Mouse (Mus musculus) urinary bladder, adult 2 months (tissue): ENCODE results near the gene Capn8. TPM values are rescaled to one million over a fixed set of nuclear protein-coding genes. Genes with fewer than 3 reads are reported as not detected.

Experiments
- DNase-seq: peaks from one replicate; pipeline ENCODE4 v3.0.0; 2022; ENCODE audit warnings: low spot score
- polyA plus RNA-seq: library from polyadenylated mRNA; depleted of rRNA; stranded (reverse); fragments of >200 nt; gene quantifications from 2 replicates; pipeline ENCODE4 v1.2.3, GENCODE M21; 2012; rRNA removed

Gene Capn8
- polyA plus RNA-seq, 1 experiment: 0.07 TPM

DNA sequence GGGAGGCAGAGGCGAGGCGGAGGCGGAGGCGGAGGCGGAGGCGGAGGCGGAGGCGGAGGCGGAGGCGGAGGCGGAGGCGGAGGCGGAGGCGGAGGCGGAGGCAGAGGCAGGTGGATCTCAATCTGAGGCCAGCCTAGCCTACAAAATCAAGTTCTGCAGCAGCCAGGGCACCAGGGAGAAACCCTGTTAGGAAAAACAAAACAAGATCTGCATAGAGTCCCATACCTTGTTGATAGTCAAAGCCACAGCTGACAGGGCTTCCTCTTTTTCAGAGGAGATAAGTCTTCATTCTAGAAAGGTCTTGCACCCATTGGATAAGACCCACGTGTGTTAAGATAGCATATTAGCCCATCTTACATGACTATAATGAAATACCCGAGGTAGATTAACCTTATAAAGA is 113.3 kb downstream of the Capn8 start:
- no peak for DNase-seq

DNA sequence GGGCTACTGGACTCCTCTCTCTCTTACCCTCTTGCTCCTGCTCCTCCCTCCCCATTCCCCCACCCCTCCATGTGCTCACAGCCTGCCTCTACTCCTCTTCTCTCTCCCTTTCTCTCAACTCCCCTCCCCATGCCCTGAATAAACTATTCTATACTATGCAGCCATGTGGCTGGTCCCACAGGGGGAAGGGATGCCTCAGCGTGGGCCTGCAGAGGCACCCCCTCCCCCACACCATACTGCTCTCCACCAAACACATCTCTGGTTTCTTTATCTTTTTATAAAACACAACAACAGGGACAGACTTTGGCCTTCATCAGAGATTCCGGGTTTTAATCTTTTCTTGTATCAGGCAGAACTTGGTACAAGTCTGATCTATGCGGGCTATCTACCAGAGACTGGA is 114.4 kb downstream of the Capn8 start:
- DNase-seq: no peak

DNA sequence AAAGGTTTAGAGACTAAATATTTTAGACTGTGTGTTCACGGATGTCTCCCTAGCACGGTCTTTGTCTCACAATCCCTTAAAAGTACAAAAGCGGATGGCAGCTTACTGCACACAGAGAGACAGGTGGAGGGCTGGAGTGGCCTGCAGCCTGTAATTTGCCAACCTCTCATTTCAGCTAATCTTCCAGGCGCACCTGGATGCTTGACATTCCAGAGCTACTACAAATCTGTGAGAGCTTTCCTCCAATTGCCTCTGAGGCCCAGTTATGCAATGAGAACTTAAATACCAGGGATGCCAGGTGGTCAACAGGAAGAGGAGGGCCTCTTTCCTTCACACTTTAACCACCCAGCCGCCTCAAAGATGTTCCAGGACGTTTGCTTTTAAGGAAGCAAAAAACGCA is 114.8 kb downstream of the Capn8 start:
- DNase-seq: no peak

Other genes with a start within 250 kb of the Capn8 start
- 13.9 and 15.9 TPM in 2 replicates for gene Fbxo28, start 223.4 kb upstream of the Capn8 start, polyA plus RNA-seq
- 8.4 and 12.0 TPM in 2 replicates for gene Trp53bp2, start 155.8 kb upstream of the Capn8 start, polyA plus RNA-seq
- 98.2 and 103 TPM in 2 replicates for gene Capn2, start 47.4 kb upstream of the Capn8 start, polyA plus RNA-seq
- gene Ccdc185, start 184.2 kb downstream of the Capn8 start, polyA plus RNA-seq: not detected in 2 replicates
- 9.2 and 9.8 TPM in 2 replicates for gene Susd4, start 198.9 kb downstream of the Capn8 start, polyA plus RNA-seq